Mouse (Mus musculus): ENCODE measurements at regions not wholly inside any gene's neighbourhood (a gene's known extent, or its start where the extent isn't known, plus 50 kb on each side); places are given as distances from the start of the nearest gene placed in this dataset.
"Not testable (repeated sequence)": the region's sequence is repeated elsewhere in the genome, so short reads cannot be mapped to it uniquely, and the experiment has no call there.

DNA sequence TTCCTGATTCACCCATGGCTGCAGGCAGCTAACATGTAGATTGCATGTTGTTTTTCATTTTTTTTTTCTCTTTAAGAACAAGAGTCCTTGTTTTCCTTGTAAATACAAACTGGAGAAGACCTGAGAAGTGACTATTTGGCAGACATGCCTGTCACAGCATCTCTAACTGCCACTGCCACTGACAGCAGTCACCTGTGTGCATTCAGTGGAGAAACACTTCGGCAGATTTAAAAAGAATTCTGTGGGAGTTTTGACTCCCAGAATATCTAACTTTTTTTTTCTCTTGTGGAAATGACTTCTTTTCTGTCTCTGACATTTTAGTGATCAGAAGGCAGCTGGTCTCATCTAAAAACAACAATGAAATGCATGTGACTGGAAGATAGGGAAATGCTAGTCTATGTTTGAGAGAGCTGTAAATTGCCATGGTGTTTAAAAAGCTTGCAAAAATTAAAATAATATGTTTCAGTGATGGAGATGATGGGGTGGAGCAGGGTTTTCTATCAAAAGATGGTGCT is 526.0 kb upstream of the Agtr1b start:
- peak; percentile 62 to 66 for DNase-seq (ENCODE audit: extremely low spot score in 1 of 2, low spot score in 1 of 2)

DNA sequence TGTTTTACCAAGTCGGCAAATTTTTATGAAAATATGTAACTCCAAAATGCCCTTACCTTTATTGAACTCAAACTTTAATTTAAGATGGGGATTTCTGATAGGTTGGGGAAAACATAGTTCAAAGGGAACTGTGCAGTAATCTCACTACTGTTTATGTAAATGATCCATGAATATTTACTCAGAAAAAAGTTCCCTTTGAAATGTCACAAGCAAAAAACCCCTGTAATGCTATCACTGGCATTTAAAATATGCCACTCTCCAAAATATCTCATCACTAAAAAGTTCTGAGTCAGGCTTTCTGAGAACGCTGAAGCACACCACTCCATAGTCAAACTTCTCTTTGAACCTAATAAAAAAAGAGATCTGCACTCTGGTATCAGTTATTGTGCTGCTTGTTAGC is 497.3 kb upstream of the Agtr1b start:
- DNase-seq (ENCODE audit: extremely low spot score in 1 of 2, low spot score in 1 of 2), result no peak

GRCm38 (mm10) chr3:20831038-20831437 is 464.1 kb upstream of the Agtr1b start:
- DNase-seq (ENCODE audit: extremely low spot score in 1 of 2, low spot score in 1 of 2), result no peak

DNA sequence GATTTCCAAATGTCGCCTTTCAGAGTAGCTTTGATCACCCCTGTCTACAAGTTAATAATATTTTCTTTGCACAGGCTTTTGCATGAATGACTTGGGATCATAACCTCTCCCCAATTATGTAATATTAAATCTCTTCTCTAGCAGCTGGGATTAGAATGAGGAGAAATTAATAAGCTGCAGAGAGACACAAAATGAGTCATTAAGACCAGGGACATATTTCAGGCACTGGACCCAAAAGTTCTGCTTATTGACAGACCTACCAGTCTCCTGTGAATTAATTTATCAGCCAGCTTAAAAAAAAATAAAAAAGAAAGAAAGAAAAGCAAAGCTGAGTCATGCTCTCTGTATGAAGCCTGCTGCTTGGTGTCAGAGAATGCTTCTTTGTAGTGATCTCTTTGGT is 462.4 kb upstream of the Agtr1b start:
- no peak for DNase-seq (ENCODE audit: extremely low spot score in 1 of 2, low spot score in 1 of 2)

GRCm38 (mm10) chr3:20828811-20829210 is 461.8 kb upstream of the Agtr1b start:
- DNase-seq (ENCODE audit: extremely low spot score in 1 of 2, low spot score in 1 of 2), result no peak

- DNase-seq (ENCODE audit: extremely low spot score in 1 of 2, low spot score in 1 of 2), result no peak
These were observed 458.8 kb upstream of the Agtr1b start for GRCm38 (mm10) chr3:20825661-20826334.

- DNase-seq (ENCODE audit: extremely low spot score in 1 of 2, low spot score in 1 of 2), result peak; percentile 58 to 81
These were observed 455.2 kb upstream of the Agtr1b start for GRCm38 (mm10) chr3:20822226-20822625.

DNA sequence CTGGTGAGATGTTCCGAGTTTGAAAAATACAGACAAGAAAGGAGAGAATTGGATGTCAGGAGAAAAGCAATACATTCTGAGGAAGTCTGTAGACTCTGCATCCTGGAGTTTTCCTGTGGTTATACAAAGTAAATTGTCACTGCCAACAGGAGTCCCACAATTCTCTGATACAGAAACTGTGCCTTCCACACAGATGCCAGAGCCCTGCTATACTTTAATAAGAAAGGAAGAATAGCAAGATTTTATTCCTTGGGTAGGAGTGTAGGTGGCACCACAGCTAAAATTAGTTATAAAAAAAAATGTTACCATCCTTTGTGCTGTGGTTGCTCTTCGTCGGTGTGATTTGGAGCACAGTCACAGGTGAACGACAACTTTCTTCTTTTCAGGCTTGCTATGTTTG is 454.7 kb upstream of the Agtr1b start:
- peak in 1 of 2 experiments; percentile 58 for DNase-seq (ENCODE audit: extremely low spot score in 1 of 2, low spot score in 1 of 2)

GRCm38 (mm10) chr3:20820047-20820446 is 453.1 kb upstream of the Agtr1b start:
- no peak for DNase-seq (ENCODE audit: extremely low spot score in 1 of 2, low spot score in 1 of 2)

GRCm38 (mm10) chr3:20819586-20819985 is 452.6 kb upstream of the Agtr1b start:
- no peak for DNase-seq (ENCODE audit: extremely low spot score in 1 of 2, low spot score in 1 of 2)

DNA sequence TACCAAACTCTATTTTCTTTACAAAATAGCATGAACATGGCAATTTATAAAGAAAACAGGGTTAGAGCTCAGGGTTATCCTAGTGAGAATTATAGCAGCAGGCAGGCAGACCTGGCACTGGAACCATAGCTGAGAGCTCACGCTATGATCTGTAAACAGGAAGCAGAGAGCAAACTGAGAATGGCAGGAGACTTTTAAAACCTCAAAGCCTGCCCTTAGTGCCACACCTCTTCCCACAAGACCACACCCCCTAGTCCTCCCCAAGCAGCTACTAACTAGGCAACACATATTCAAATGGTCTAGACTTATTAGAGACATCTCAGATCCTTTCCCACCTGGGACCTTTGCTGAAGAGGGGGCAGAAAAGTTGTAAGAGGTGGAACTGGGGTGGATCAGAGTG is 449.6 kb upstream of the Agtr1b start:
- no peak for DNase-seq (ENCODE audit: extremely low spot score in 1 of 2, low spot score in 1 of 2)

- peak in 1 of 2 experiments; percentile 44 for DNase-seq (ENCODE audit: extremely low spot score in 1 of 2, low spot score in 1 of 2)
These were observed 427.3 kb upstream of the Agtr1b start for GRCm38 (mm10) chr3:20794256-20794655.

DNA sequence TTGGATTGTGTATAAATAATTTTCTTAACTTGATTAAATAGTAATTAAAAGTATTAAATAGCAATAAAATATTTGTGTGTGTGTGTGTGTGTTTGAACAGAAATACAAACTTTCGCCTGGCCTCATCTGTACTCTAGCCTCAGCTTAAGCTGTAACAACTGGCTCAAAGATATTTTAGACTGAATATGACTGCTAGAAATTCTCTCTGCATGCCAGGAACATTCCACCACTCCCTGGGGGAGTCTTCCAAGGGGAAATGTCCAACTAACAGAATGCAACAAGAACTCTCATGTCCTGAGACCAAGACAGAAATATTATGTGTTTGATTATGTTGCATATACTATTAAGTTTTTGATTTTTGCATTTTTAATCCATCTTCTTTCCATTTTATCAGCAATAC is 425.5 kb upstream of the Agtr1b start:
- DNase-seq (ENCODE audit: extremely low spot score in 1 of 2, low spot score in 1 of 2), result no peak

GRCm38 (mm10) chr3:20777883-20778282 is 410.9 kb upstream of the Agtr1b start:
- DNase-seq (ENCODE audit: extremely low spot score in 1 of 2, low spot score in 1 of 2), result no peak

DNA sequence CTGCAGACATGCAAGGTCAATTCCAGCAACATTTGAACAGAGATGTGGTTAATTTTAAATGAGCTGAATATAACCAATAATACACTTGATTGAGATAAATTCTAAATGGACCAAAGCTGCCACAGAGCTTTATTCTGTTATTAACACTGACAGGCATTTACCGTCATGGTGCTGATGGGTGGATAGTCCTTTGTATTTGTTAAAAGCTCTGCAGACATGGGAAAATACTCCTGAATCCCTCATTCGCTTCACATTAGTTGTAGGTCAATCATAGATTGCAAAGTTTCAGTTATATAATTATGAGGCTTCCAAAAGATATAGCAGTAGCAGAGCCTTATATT is 410.0 kb upstream of the Agtr1b start:
- no peak for DNase-seq (ENCODE audit: extremely low spot score in 1 of 2, low spot score in 1 of 2)

GRCm38 (mm10) chr3:20776128-20776963 is 409.4 kb upstream of the Agtr1b start:
- DNase-seq (ENCODE audit: extremely low spot score in 1 of 2, low spot score in 1 of 2), result peak; percentile 61 to 62

- peak; percentile 20 to 50 for DNase-seq (ENCODE audit: extremely low spot score in 1 of 2, low spot score in 1 of 2)
These were observed 367.3 kb upstream of the Agtr1b start for GRCm38 (mm10) chr3:20734302-20734701.

GRCm38 (mm10) chr3:20732005-20732404 is 365.0 kb upstream of the Agtr1b start:
- DNase-seq (ENCODE audit: extremely low spot score in 1 of 2, low spot score in 1 of 2), result no peak

DNA sequence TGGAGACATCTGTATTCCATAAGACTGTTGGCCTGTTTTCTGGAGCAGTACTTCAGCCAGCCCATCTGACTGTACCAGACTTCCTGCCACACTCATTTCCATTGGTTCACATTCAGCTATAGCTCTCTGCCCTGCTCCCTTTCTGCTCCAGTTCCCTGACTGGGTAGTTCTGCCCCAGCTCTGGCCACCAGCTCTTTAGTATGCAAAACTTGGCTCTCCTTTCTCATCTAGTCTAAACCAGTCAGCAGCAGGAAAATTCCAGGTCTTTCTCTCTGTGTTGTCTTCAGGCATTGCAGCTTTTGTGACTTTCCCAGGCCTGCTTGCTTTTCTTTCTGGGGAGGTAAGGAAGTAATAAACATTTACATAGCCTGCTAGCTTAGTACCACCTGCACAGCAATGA is 363.5 kb upstream of the Agtr1b start:
- no peak for DNase-seq (ENCODE audit: extremely low spot score in 1 of 2, low spot score in 1 of 2)

- not testable (repeated sequence) for DNase-seq (ENCODE audit: extremely low spot score in 1 of 2, low spot score in 1 of 2)
These were observed 362.8 kb upstream of the Agtr1b start for GRCm38 (mm10) chr3:20729776-20730175.

DNA sequence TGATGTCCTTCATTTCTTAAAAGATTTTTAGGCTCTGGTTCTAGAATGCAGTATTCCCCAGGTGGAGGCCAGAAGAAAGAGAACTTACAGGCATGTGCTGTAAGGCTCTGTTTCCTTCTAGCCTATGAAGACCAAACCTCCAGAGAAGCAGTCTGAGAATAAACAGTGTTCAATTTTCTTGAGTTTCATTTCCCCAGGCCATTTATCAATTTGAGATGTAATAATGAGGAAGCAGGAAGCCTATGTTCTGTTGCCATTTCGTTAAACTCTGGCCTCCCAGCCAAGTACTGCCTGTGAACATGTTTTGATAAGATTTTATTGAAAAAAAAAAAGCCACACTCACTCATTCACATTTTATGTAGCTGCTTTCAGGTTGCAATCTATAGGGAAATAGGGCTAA is 347.7 kb upstream of the Agtr1b start:
- no peak for DNase-seq (ENCODE audit: extremely low spot score in 1 of 2, low spot score in 1 of 2)

GRCm38 (mm10) chr3:20709661-20710060 is 342.7 kb upstream of the Agtr1b start:
- DNase-seq (ENCODE audit: extremely low spot score in 1 of 2, low spot score in 1 of 2), result no peak
